Mouse (Mus musculus) neural tube, embryonic 14.5 days (tissue): Measurements from ENCODE around the gene Klrb1f. TPM values are rescaled to one million over a fixed set of nuclear protein-coding genes. Genes with fewer than 3 reads are reported as not detected.
A peak's percentile ranks its signal among the peaks of the same experiment; 100 is the strongest.

Experiments used
- ATAC-seq: fragments of 200-750 bp; cut with Nextera tagmentation; 2 replicates; pipeline ENCODE4 v1.8.0; 2017; ENCODE audit warnings: low read depth, mild to moderate bottlenecking, moderate TSS enrichment, moderate library complexity
- H3K27ac ChIP-seq: fragments of 300-500 bp; sonication (generic); 2 replicates; pipeline ENCODE4 v1.5.1; 2014; ENCODE audit warnings: low read depth, mild to moderate bottlenecking, control low read depth, low read length, moderate library complexity, mixed read lengths
- H3K27me3 ChIP-seq: fragments of 300-500 bp; sonication (generic); 2 replicates; pipeline ENCODE4 v1.6.1; 2014; ENCODE audit warnings: low read length; ENCODE audit not compliant: control insufficient read depth, insufficient read depth
- H3K36me3 ChIP-seq: fragments of 300-500 bp; sonication (generic); 2 replicates; pipeline ENCODE4 v1.6.1; 2014; ENCODE audit warnings: low read length, mixed read lengths; ENCODE audit not compliant: control insufficient read depth, insufficient read depth
- H3K4me1 ChIP-seq: fragments of 300-500 bp; sonication (generic); 2 replicates; pipeline ENCODE4 v1.6.1; 2014; ENCODE audit warnings: low read length; ENCODE audit not compliant: control insufficient read depth, insufficient read depth
- H3K4me2 ChIP-seq: fragments of 300-500 bp; sonication (generic); 2 replicates; pipeline ENCODE4 v1.6.1; 2014; ENCODE audit warnings: mild to moderate bottlenecking, low read depth, low read length, control low read depth
- H3K4me3 ChIP-seq: fragments of 300-500 bp; sonication (generic); 2 replicates; pipeline ENCODE4 v1.5.1; 2014; ENCODE audit warnings: low read depth, low read length, control low read depth, mixed read lengths
- H3K9ac ChIP-seq: fragments of 300-500 bp; sonication (generic); replicated peaks from 2 replicates; pipeline ENCODE4 v1.6.1; 2014; ENCODE audit warnings: low read depth, mild to moderate bottlenecking, control low read depth, low read length, mixed read lengths
- H3K9me3 ChIP-seq: fragments of 300-500 bp; sonication (generic); 2 replicates; pipeline ENCODE4 v1.6.1; 2016; ENCODE audit warnings: low read length; ENCODE audit not compliant: control insufficient read depth
- WGBS: fragments of 180-500 bp; shearing (Covaris S2); extraction: QIAGEN DNeasy Blood & Tissue Kit; methylation state at CpG from one replicate; pipeline ENCODE4 v1.1.7; 2014; 5-methylcytosine and 5-hydroxymethylcytosine counted together
- polyA plus RNA-seq: library from polyadenylated mRNA; unstranded; fragments of >200 nt; fragmentation: Nextera tagmentation; extraction: Ambion mirVana; gene quantifications from 2 replicates; pipeline ENCODE4 v1.2.1, GENCODE M21; 2014

The Klrb1f gene
- polyA plus RNA-seq, 1 experiment from 2014 or later, result 0.83 TPM

GRCm38 (mm10) chr6:129041470-129041869 is 4.2 kb upstream of the Klrb1f start:
- Histone ChIP-seq H3K4me1 (no peaks in the 10 kb centered on the region), H3K27me3 (no peaks in the 10 kb centered on the region), H3K4me3 (no peak overlapping the region), H3K36me3 (no peaks in the 10 kb centered on the region), H3K27ac (no peak overlapping the region), H3K4me2 (no peak overlapping the region), H3K9me3 (no peaks in the 10 kb centered on the region), H3K9ac (no peak overlapping the region)
- WGBS, result 98% methylated on average over 2 of the region's 2 CpGs
- no peak for ATAC-seq

GRCm38 (mm10) chr6:129042470-129042869 is 3.2 kb upstream of the Klrb1f start:
- ATAC-seq, result no peak
- no peaks in the 10 kb centered on the region for H3K4me1 ChIP-seq
- no peak overlapping the region for H3K27ac ChIP-seq
- no peak overlapping the region for H3K4me3 ChIP-seq
- H3K9ac ChIP-seq, result no peak overlapping the region
- H3K36me3 ChIP-seq, result no peaks in the 10 kb centered on the region
- H3K27me3 ChIP-seq, result no peaks in the 10 kb centered on the region
- no peaks in the 10 kb centered on the region for H3K9me3 ChIP-seq
- H3K4me2 ChIP-seq, result no peak overlapping the region

GRCm38 (mm10) chr6:129048381-129048780 is 2.7 kb downstream of the Klrb1f start:
- H3K9me3 ChIP-seq, result no peaks in the 10 kb centered on the region
- 31% methylated on average over 4 of the region's 4 CpGs for WGBS
- H3K36me3 ChIP-seq, result no peaks in the 10 kb centered on the region
- ATAC-seq, result no peak
- H3K4me3 ChIP-seq, result no peak overlapping the region
- no peaks in the 10 kb centered on the region for H3K4me1 ChIP-seq
- H3K4me2 ChIP-seq, result no peak overlapping the region
- H3K27me3 ChIP-seq, result no peaks in the 10 kb centered on the region
- no peak overlapping the region for H3K9ac ChIP-seq
- H3K27ac ChIP-seq, result no peak overlapping the region

- WGBS, result 1% methylated on average over 13 of the region's 13 CpGs
- no peaks in the 10 kb centered on the region for H3K27me3 ChIP-seq
- H3K4me2 ChIP-seq, result peak overlapping the region; percentile 45
- no peaks in the 10 kb centered on the region for H3K4me1 ChIP-seq
- peak overlapping the region; percentile 27 for H3K4me3 ChIP-seq
- ATAC-seq, result peak; percentile 94
- H3K27ac ChIP-seq, result no peak overlapping the region
- H3K36me3 ChIP-seq, result no peaks in the 10 kb centered on the region
- H3K9ac ChIP-seq, result peak overlapping the region; percentile 55
- H3K9me3 ChIP-seq, result no peaks in the 10 kb centered on the region
Observed at GRCm38 (mm10) chr6:129048857-129049473, 3.3 kb downstream of the Klrb1f start.

- 3% methylated on average over 8 of the region's 8 CpGs for WGBS
- peak overlapping the region; percentile 22 for H3K4me3 ChIP-seq
- H3K9ac ChIP-seq, result 0 out of 2 replicates have a peak overlapping the region, but pooled peaks have one; percentile 7
- ATAC-seq, result 0 out of 2 replicates have a peak, but pooled peaks have one; percentile 72
- no peaks in the 10 kb centered on the region for H3K36me3 ChIP-seq
- H3K27me3 ChIP-seq, result no peaks in the 10 kb centered on the region
- H3K9me3 ChIP-seq, result no peaks in the 10 kb centered on the region
- no peak overlapping the region for H3K27ac ChIP-seq
- no peaks in the 10 kb centered on the region for H3K4me1 ChIP-seq
- H3K4me2 ChIP-seq, result peak overlapping the region; percentile 46
Observed at GRCm38 (mm10) chr6:129049596-129050251, 4.0 kb downstream of the Klrb1f start.

GRCm38 (mm10) chr6:129051086-129051485 is 5.4 kb downstream of the Klrb1f start:
- H3K4me2 ChIP-seq, result no peak overlapping the region
- no peak overlapping the region for H3K4me3 ChIP-seq
- H3K27me3 ChIP-seq, result no peaks in the 10 kb centered on the region
- no peaks in the 10 kb centered on the region for H3K36me3 ChIP-seq
- no peak overlapping the region for H3K27ac ChIP-seq
- ATAC-seq, result no peak
- H3K4me1 ChIP-seq, result no peaks in the 10 kb centered on the region
- H3K9ac ChIP-seq, result no peak overlapping the region
- no peaks in the 10 kb centered on the region for H3K9me3 ChIP-seq
- WGBS, result 90% methylated on average over 3 of the region's 3 CpGs

GRCm38 (mm10) chr6:129051731-129052130 is 6.0 kb downstream of the Klrb1f start:
- no peaks in the 10 kb centered on the region for H3K9me3 ChIP-seq
- H3K9ac ChIP-seq, result no peak overlapping the region
- 92% methylated on average over 5 of the region's 5 CpGs for WGBS
- H3K4me2 ChIP-seq, result no peak overlapping the region
- H3K27ac ChIP-seq, result no peak overlapping the region
- no peaks in the 10 kb centered on the region for H3K36me3 ChIP-seq
- H3K27me3 ChIP-seq, result no peaks in the 10 kb centered on the region
- H3K4me3 ChIP-seq, result no peak overlapping the region
- ATAC-seq, result no peak
- no peaks in the 10 kb centered on the region for H3K4me1 ChIP-seq

- no peak for ATAC-seq
- H3K27me3 ChIP-seq, result no peaks in the 10 kb centered on the region
- 84% methylated on average over 3 of the region's 3 CpGs for WGBS
- H3K4me3 ChIP-seq, result no peak overlapping the region
- H3K9ac ChIP-seq, result no peak overlapping the region
- H3K4me2 ChIP-seq, result no peak overlapping the region
- H3K27ac ChIP-seq, result no peak overlapping the region
- H3K9me3 ChIP-seq, result no peaks in the 10 kb centered on the region
- H3K36me3 ChIP-seq, result no peaks in the 10 kb centered on the region
- H3K4me1 ChIP-seq, result no peaks in the 10 kb centered on the region
Observed at GRCm38 (mm10) chr6:129056237-129056636, 10.5 kb downstream of the Klrb1f start.

GRCm38 (mm10) chr6:129058013-129058412 is 12.3 kb downstream of the Klrb1f start:
- Histone ChIP-seq H3K9me3 (no peaks in the 10 kb centered on the region), H3K27me3 (no peaks in the 10 kb centered on the region), H3K27ac (no peak overlapping the region), H3K4me1 (no peaks in the 10 kb centered on the region), H3K4me2 (no peak overlapping the region), H3K36me3 (no peaks in the 10 kb centered on the region), H3K4me3 (no peak overlapping the region), H3K9ac (no peak overlapping the region)
- ATAC-seq, result no peak
